Mouse (Mus musculus) bone marrow, adult 2 months (tissue): Measurements from ENCODE around the gene Ccsap.

ENCODE experiments used
- CTCF ChIP-seq: fragments of 200-500 bp; IDR thresholded peaks from 2 replicates; pipeline ENCODE4 v1.5.1; 2011; ENCODE audit warnings: low read length, control low read depth; ENCODE audit not compliant: control insufficient read depth, insufficient read depth
- POLR2A ChIP-seq: fragments of 200-500 bp; IDR thresholded peaks from 2 replicates; pipeline ENCODE4 v1.6.1; 2011; ENCODE audit warnings: low read depth, mild to moderate bottlenecking, control low read depth, low read length, borderline replicate concordance; ENCODE audit not compliant: control insufficient read depth

DNA sequence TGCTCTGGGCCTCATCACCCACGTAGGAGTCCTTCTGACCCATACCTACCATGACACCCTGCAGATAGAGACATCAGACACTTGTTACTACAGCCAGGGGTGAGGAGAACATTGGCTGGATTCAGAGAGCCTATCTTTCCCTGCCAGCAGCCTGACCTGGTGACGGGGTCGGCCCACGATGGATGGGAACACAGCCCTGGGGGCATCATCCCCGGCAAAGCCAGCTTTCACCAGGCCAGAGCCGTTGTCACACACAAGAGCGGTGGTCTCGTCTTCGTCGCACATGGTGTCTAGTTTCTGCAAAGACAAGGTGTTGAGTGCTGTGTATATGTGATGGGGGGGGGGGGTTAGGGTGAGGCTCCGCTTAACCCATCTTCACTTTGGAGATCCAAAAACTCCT, 33.4 kb upstream of the Ccsap start:
- TF ChIP-seq CTCF (no peak), POLR2A (no peak)
